Mouse (Mus musculus): ENCODE data around the gene Alpl.

GRCm38 (mm10) chr4:137823542-137823941, 27.4 kb upstream of the Alpl start:
- TF ChIP-seq CTCF (conservative IDR thresholded peaks at IDR 0.05; ENCODE audit: low read length) (no peak), POU5F1 (IDR thresholded peaks at IDR 0.05; ENCODE audit: borderline replicate concordance, low read length) (no peak)

Measured in E14TG2a.4 (cell line).